Mouse (Mus musculus) spleen, embryonic (tissue): Measurements from ENCODE around the gene B4galt2.

Experiments
- CTCF ChIA-PET: fragments of 350-600 bp; sonication (Branson Sonifier 250); formaldehyde crosslinking; loops from one replicate; lab custom pipeline; 2022; lab: Charles Lee

Gene B4galt2

DNA sequence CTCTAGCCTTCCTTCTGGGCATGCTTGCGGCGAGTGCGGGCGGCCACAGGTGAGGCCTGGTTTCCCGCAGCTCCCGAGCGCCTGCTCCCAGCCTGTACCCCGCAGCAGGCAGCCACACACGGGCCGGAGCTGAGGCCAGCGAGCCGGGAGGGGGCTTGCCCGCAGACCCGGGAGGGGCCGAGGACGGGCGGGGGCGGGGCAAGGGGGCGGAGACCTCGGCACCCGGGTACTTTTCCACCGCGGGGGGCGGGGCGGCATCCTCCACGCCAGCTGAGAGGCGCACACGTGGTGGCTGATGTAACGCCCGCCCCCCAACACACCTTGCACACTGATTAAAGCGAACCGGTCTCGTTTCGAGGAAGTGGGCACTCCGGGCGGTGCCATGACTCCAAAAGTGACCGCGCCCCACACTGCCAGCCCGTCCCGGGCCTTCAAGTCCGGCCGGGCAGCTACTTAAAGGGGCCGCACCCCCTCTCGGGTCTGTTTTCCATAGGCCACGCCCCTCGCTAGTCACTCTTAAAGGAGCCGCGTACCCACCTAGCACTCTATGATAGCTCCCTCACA lies 47.0 kb downstream of the B4galt2 start:
- CTCF ChIA-PET = no interaction called here

DNA sequence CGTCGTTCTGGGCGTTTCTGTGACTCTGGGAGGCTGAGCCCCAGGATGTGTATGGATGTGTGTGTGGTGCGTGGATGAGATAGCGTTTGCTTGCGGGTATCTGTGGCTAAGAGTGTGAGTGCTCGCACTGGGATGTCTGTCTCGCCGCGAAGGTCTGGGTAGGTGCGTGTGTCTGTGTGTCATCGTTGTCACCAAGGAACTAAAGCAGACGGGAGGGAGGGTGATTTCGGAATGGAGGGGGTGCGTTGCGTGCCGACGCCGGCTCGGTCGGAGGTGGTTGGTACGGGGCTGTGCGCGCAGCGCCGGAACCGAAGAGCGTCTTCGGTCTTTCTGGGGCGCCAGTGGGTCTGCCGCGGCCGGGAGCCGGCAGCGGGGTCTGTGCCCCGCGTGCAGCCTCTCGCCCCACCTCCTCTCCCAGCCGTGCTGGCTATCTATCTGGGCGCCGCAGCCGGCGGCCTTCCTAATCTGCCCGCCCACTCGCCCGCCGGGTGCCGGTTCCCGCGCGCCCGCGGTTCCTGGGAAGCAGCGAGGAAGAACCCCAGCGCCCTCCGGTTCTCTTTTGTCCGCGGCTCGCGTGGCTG lies 47.7 kb downstream of the B4galt2 start:
- CTCF ChIA-PET = no interaction called here

DNA sequence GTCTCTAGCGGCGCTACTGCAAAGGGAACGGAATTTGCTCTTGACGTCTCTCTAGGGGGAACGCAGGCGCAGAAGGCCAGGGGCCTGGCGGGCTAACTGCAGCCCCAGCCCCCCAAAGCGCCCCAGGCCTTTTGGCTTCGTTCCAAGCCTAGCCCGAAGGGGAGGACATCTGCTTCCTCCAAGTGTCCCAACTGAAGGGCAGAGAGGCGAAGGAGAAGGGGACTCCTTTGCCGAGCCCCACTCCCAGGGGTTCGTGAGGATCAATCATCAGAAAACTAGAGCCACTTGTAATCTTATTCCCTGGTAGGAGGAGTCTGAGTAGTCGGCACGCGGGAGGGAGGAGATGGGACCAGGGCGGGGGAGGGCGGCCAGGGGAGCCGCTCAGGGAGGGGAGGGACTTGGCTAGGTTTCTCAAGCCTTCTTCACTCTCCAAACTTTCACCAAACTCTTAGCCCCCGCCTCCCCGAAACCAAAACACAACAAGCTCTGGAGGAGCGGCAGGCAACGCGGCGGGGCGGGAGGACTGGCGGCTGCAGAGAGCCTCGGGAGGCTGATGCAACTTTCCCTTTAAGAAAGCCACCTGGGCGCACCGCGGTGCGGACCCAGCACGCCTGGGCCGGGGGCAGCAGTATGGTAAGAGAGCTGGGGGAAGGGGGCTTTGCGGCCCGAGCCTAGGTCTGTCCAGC lies 48.3 kb downstream of the B4galt2 start:
- CTCF ChIA-PET = no interaction called here

- CTCF ChIA-PET = no interaction called here
Observed at GRCm38 (mm10) chr4:117834457-117834844, 48.8 kb downstream of the B4galt2 start, which contains the start of gene Slc6a9. Gene Slc6a9 (plus strand): TSS chr4:117834506.

DNA sequence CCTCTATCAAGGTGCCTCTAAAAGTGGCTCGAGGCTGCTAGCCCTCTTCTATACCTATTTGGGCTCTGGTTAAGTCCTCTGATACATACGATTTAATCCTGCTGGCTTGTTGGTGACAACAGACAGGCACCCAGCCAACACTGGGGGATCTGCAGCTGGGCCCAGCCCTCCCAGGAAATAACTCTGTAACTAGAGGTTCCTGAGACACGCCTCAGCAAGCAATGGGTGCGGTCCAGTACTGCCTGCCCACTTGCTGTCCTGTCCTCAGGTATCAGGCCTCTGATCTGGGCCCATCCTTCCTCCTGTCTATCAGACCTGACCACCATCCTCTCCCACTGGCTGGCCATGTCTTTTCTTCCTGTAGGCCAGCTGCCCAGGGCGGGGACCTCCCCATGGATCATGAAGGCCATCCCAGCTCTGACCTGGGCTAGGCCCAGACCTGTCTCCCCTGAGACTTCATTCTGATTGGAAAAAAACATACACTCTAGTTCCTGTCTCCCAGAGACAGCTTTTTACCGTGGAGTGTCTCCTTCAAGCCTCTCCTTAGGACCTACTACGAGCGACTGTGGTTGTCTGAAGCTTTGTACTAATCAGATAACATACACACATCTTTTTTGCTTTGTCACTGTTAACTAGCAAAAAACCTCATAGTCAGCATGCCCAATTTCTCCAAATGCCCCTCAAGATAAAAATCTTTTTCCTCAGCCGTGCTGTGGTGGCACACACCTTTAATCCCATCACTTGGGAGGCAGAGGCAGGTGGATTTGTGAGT lies 51.2 kb downstream of the B4galt2 start:
- CTCF ChIA-PET = no interaction called here

DNA sequence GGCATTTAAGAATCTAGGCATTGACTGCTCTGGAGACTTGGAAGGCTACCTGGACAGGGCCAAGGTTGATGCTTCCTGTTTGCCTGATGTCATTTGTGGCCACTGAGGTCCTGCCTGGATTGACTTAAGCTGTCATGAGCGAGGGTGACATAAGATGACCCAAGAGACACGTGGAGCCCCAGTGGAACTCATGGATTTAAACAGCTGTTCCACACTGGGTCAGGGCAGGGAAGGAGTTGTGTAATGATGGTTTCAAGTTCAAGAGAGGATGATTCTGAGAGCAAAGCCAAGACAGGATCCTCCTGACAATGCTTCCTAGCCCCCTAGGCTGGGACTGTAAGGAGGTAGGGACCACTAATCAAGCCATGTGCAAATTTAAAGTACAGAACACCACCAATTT lies 51.8 kb downstream of the B4galt2 start:
- CTCF ChIA-PET = no interaction called here

- CTCF ChIA-PET = no interaction called here
Observed at GRCm38 (mm10) chr4:117830801-117831200, 52.5 kb downstream of the B4galt2 start.

- CTCF ChIA-PET = interaction anchor here (0.5 kb wide), 1 partner anchor 1919 kb away, joined by 4 read pairs; no protein-coding TSS in a partner anchor
Observed at GRCm38 (mm10) chr4:117830124-117830551, 53.1 kb downstream of the B4galt2 start.

- CTCF ChIA-PET = interaction anchor here (0.5 kb wide), 1 partner anchor 1920 kb away, joined by 4 read pairs; no protein-coding TSS in a partner anchor
Observed at GRCm38 (mm10) chr4:117829260-117830123, 53.8 kb downstream of the B4galt2 start.

DNA sequence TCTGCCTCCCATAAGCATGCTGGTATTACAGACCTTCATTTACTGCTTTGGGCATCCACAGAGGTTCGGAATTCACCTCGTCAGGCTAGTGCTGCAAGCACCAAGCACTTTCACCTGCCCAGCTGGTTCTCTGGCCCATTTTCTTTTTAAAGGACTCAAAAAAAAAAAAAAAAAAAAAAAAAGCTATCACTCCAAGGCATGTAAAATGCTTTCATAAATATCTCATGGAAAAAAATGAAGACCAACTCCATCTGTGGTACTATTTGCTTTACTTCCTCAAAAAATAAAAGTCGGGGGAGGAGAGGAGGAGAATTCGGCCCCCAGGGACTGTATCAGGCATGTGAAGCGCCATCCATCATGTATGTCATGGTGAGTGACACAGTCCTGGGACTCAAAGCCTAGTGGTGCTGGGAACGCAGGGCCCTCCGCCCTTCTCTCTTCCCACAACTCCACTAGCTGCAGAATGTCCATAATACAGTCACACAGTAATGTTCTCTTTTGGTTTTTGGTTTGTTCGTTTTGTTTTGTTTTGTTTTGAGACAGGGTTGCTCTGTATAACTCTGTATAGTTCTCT lies 54.6 kb downstream of the B4galt2 start:
- CTCF ChIA-PET = no interaction called here
